Mouse (Mus musculus): ENCODE data around the gene Cox8b.
"Not testable (repeated sequence)": the region's sequence is repeated elsewhere in the genome, so short reads cannot be mapped to it uniquely, and the experiment has no call there.

Gene Cox8b

GRCm38 (mm10) chr7:140914031-140914690 lies 13.9 kb upstream of the Cox8b start:
- no peak for DNase-seq (ENCODE audit: low spot score in 2 of 2)

- DNase-seq (ENCODE audit: low spot score in 2 of 2), result no peak
Measured at GRCm38 (mm10) chr7:140912846-140913482, 12.7 kb upstream of the Cox8b start.

DNA sequence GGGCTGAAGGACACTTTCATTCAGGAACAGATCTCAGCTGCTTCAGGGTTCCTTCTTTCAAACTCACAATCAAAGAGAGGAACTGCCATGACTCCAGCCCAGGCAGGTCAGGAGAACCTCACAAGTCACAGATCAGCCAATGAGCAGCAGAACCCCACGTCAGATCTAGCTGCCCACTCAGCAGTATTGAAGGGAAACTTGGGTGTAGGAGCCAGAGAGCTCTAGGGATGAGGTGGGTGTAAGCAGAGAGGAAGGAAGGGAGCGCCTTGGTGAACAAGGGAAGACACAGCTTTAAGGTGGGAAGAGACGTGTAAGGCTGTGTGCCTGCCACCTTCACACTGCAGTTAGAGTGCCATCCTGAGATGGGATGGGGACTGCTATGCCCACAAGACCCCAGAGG lies 12.0 kb upstream of the Cox8b start:
- no peak for DNase-seq (ENCODE audit: low spot score in 2 of 2)

- DNase-seq (ENCODE audit: low spot score in 2 of 2), result peak; percentile 50 to 76
Measured at GRCm38 (mm10) chr7:140908634-140909107, 8.4 kb upstream of the Cox8b start.

DNA sequence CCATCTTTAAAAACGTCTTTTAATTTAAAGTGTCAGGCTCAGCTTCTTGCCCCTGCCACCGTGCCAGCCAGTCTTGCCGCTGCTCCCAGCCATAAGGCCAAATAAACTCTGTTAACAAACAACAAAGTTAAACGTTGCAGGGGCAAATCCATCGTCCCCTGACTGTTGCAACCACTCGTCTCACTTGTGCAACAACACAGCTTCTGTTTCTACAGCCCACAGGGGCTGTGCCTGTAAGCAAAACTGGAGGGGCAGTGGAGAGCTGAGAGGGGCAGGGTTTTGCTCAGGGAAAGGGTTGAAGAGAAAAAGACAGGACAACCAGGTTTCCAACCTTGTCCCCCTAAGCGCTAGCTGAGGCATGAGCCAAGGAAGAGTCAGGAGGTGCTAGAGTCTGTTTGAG lies 7.9 kb upstream of the Cox8b start:
- DNase-seq (ENCODE audit: low spot score in 2 of 2), result no peak

GRCm38 (mm10) chr7:140907697-140908096 lies 7.5 kb upstream of the Cox8b start:
- no peak for DNase-seq (ENCODE audit: low spot score in 2 of 2)

DNA sequence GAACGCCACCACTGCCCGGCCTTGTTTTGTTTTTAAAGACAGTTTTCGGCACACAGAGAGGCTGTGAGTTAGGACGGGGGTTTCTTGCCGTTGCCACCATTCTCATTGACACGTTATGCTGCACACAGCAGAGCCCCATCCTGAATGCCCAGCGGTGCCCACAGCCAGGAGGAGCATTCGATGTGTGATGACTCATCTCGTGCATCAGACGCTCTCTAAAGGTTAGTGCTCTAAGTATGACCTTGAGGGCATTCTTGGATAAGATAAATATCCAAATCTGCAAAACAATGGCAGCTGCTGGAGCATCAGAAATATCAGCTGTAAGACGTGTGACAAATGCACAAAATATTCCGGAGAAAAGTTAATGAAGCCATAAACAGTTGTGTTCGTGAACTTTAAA lies 6.9 kb upstream of the Cox8b start:
- no peak for DNase-seq (ENCODE audit: low spot score in 2 of 2)

DNA sequence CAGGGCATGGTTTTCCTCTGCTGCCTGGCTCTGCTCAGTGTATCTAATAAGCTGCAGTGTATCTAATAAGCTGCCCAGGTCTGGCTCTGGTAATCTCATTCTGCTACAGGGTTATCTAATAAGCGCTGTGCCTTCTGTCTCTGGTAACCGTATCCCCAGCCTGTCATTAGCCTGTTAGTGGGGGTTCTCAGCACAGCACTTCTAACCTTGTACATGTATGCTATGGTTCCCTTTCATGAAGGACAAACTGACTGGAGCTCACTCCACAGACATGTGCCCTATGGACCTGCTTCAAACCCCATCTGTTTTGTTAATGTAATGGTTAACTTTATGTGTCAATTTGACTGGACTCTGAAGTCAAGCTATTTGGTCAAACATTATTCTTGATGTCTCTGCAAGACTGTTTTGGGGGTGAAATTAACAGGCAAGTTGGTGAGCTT lies 5.4 kb upstream of the Cox8b start:
- no peak for DNase-seq (ENCODE audit: low spot score in 2 of 2)

- DNase-seq (ENCODE audit: low spot score in 2 of 2), result peak; percentile 75 to 87
Measured at GRCm38 (mm10) chr7:140903212-140903611, 3.0 kb upstream of the Cox8b start.

DNA sequence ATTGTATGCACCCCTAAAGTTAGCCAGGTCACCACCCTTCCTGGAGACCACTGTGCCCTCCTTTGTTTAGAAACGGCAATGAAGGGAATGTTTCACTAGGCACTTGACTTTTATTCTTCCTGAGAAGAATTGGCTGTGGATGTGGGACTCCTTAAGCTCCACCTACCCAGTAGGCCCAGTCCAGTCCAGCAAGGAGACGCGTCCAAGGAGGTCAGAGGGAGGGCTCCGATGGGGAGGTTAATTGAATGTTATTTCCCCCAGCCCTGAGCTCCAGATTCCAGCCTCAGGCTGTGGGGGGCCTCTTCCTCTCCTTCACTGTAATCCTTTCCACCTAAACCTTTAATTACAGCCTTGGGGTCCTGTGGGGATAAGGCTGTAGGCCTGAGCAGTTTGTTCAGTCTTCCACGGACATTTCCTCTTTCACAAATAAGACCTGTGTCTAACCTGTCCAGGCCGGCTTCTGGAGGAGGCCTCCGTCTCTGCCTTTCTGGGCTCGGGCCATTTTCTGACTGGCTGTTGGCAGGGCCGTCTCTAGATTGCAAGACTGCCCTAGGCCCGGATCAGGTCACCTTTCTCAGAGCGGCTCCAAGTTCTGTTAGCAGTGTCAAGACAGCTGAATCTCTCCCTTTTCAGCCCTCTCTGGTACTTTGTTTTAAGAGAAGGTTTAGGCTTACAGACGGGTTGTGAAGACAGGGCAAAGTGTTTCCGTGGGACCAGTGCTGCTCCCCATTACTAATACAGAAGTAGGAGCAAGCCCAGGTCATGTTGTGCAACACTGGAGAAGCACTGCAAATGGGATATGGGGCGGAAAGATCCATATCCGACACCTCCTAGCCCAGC lies 2.0 kb upstream of the Cox8b start:
- DNase-seq (ENCODE audit: low spot score in 2 of 2), result no peak

- no peak for DNase-seq (ENCODE audit: low spot score in 2 of 2)
Measured at GRCm38 (mm10) chr7:140899121-140899520, 1.1 kb downstream of the Cox8b start.

DNA sequence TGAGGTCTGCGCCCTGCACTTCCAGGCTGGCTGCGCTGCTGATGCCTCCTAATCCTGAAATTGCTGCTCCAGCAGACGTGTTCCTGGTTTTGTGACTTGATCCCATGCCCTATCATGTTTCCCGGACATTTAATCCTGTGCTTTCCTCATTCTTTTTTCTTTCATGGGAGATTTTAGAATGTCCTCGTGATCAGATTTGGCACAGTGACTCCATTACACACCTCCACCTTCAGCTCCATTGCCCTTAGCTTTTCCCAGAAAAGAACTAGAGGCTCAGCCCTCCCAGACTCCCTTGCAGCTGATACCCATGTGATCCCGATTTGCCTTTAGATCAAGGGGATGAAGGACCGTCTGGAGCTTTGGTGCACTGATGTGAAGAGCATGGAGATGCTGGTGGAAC lies 2.4 kb downstream of the Cox8b start:
- no peak for DNase-seq (ENCODE audit: low spot score in 2 of 2)

GRCm38 (mm10) chr7:140894611-140895010 lies 5.6 kb downstream of the Cox8b start:
- DNase-seq (ENCODE audit: low spot score in 2 of 2), result no peak

GRCm38 (mm10) chr7:140894031-140894430 lies 6.2 kb downstream of the Cox8b start:
- no peak for DNase-seq (ENCODE audit: low spot score in 2 of 2)

GRCm38 (mm10) chr7:140890636-140891035 lies 9.6 kb downstream of the Cox8b start:
- DNase-seq (ENCODE audit: low spot score in 2 of 2), result not testable (repeated sequence)

DNA sequence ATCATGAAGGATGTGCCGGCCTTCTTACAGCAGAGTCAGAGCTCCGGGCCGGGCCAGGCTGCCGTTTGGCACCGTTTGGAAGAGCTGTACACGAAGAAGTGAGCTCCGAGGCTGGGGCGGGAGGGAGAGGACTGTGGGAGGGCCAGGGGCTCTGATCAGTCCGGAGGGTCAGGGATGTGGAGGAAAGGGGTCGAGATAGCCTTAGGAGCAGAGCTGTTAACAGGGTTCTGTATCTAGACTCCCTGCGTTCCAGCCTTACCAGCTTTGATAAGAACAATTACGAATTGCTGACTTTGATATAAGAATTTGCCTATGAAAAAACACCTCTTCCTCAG lies 17.8 kb downstream of the Cox8b start:
- DNase-seq (ENCODE audit: low spot score in 2 of 2), result no peak

DNA sequence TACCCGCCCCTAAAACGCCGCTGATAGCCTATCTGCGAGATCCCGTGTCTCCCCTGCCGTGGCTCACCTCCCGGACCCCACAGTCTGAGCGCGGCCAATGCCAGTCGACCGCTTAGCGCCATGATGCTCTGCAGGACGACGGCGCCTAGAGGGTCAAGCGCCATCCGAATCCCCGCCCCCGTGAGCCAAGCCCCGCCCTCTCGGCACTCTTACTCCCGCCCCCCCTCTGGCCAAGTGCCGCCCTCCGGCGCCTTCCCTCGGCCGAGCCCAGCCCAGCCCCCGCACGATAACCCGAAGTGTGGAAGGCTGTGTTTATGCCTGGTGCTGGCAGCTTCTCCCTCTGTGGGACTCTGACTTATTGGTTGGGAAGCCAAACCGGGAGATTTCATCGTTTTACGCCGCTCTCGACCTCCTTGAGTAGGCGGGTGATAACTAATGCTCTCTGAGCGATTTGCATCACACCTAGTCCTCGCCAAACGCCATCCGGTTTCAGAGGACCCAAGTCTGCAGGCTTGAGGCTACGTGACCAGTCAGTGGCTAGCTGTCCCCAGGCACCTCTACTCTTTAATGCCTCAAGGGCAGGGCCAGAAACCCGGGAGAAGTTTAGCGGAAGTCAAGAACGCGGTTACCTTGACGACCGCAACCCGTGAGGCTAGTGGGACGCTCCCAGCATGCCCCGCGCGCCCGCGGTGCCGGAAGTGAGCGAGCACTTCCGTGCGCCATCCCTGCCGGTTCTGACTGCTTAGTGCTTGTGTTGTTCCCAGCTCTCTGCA lies 18.4 kb downstream of the Cox8b start, which contains the start of the genes Psmd13 and Sirt3:
Gene Psmd13 (plus strand): TSS at position 273 of the 773 bp plus-strand sequence.
Gene Sirt3 (minus strand): TSS at position 614 of the 773 bp plus-strand sequence.
- peak; percentile 81 to 91 for DNase-seq (ENCODE audit: low spot score in 2 of 2)

- DNase-seq (ENCODE audit: low spot score in 2 of 2), result no peak
Measured at GRCm38 (mm10) chr7:140880865-140881515, 19.3 kb downstream of the Cox8b start.

- no peak for DNase-seq (ENCODE audit: low spot score in 2 of 2)
Measured at GRCm38 (mm10) chr7:140880419-140880818, 19.8 kb downstream of the Cox8b start.

GRCm38 (mm10) chr7:140879355-140879754 lies 20.9 kb downstream of the Cox8b start:
- no peak for DNase-seq (ENCODE audit: low spot score in 2 of 2)

GRCm38 (mm10) chr7:140877364-140877763 lies 22.9 kb downstream of the Cox8b start:
- DNase-seq (ENCODE audit: low spot score in 2 of 2), result no peak

Measured in cerebellum, postnatal 4 days (tissue).